In the genomic region with DNA sequence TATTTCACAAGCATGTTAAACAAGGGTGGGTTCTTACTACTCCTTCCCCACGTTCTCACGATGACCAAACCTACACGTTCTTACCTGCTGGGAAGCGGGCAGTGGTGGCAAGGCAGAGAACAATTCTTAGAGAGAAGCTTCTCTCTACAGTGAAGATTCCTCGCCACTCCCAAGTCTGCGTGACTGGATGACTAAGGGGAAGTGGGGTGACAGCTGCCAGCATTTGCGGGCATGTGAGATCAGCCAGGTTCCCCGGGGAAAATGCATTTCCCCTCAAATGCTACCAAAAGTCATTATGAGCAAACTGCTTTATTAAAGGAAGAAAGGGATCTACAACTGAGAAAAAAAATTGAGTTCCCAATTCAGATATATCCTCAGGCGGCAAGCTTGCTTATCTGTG, we compare ENCODE assay signal across 16 mouse cellular contexts. TPM values are rescaled to one million over a fixed set of nuclear protein-coding genes. Genes with fewer than 3 reads are reported as not detected.
A peak's percentile ranks its signal among the peaks of the same experiment; 100 is the strongest.
DNase-seq lines count a peak whose midpoint lies in the region; ATAC-seq and TF ChIP-seq lines count a peak whose summit lies in the region.
"Had no signal": no experiment of that assay in that cellular context is flagged by ENCODE, and none has a peak within 500 bp of the region (broad histone marks: within the 10 kb centered on the region; RNA-seq: fewer than 3 reads in every experiment).

No protein-coding gene starts in this region.

- H3K27me3 ChIP-seq in forebrain, embryonic 12.5 days = no peaks in the 10 kb centered on the region
- no peaks in the 10 kb centered on the region for H3K27me3 ChIP-seq in forebrain, embryonic 13.5 days
- H3K27me3 ChIP-seq in hindbrain, embryonic 10.5 days (ENCODE audit: insufficient read depth, poor library complexity, severe bottlenecking) = peaks cover 4% of the 10 kb centered on the region; the same call in 1 of the 2 replicates
- no peaks in the 10 kb centered on the region for H3K27me3 ChIP-seq in hindbrain, embryonic 16.5 days (replicated peaks; ENCODE audit: control insufficient read depth, insufficient read depth, low read length)
- no peaks in the 10 kb centered on the region for H3K27me3 ChIP-seq in midbrain, postnatal 0 days (ENCODE audit: insufficient read depth, low read length)
- no peaks in the 10 kb centered on the region for H3K27me3 ChIP-seq in cerebellum, adult 2 months (ENCODE audit: control insufficient read depth, insufficient read depth, low read length)
- H3K27me3 ChIP-seq: embryonic facial prominence, embryonic 12.5 days; liver, embryonic 13.5 days had no signal

- no peak for ATAC-seq in forebrain, embryonic 12.5 days (ENCODE audit: low FRiP score)
- no peak for ATAC-seq in forebrain, embryonic 13.5 days
- ATAC-seq in hindbrain, embryonic 16.5 days = no peak
- no peak for ATAC-seq in midbrain, postnatal 0 days (ENCODE audit: low FRiP score)
- ATAC-seq: activated CD4-positive, CD25-positive, alpha-beta regulatory T cell, adult 4 months had no signal

- no peak for DNase-seq in hindbrain, embryonic 10.5 days (ENCODE audit: low spot score)
- peak; percentile 37 for DNase-seq in retina, embryonic 14.5 days (ENCODE audit: low spot score)
- DNase-seq in retina, postnatal 1 day = no peak
- no peak for DNase-seq in midbrain, postnatal 0 days (ENCODE audit: low spot score)
- no peak for DNase-seq in cerebellum, adult 2 months
- DNase-seq: adrenal gland, postnatal 25 days; heart, adult 2 months; kidney, adult 2 months; liver, embryonic 13.5 days; thymus, adult 18-20 months had no signal

- peaks cover 14% of the 10 kb centered on the region for H3K4me1 ChIP-seq in forebrain, embryonic 12.5 days
- peaks cover 11% of the 10 kb centered on the region for H3K4me1 ChIP-seq in forebrain, embryonic 13.5 days
- peaks cover 27% of the 10 kb centered on the region for H3K4me1 ChIP-seq in hindbrain, embryonic 10.5 days (replicated peaks)
- peaks cover 10% of the 10 kb centered on the region for H3K4me1 ChIP-seq in hindbrain, embryonic 16.5 days (ENCODE audit: control insufficient read depth, insufficient read depth, low read depth, low read length)
- H3K4me1 ChIP-seq in midbrain, postnatal 0 days (ENCODE audit: insufficient read depth, low read length) = peaks cover 7% of the 10 kb centered on the region
- peaks cover 14% of the 10 kb centered on the region for H3K4me1 ChIP-seq in cerebellum, adult 2 months (ENCODE audit: control insufficient read depth, insufficient read depth, low read length)
- H3K4me1 ChIP-seq: liver, embryonic 13.5 days had no signal

- H3K27ac ChIP-seq in forebrain, embryonic 12.5 days = no peak overlapping the region
- H3K27ac ChIP-seq in forebrain, embryonic 13.5 days = no peak overlapping the region
- H3K27ac ChIP-seq in hindbrain, embryonic 10.5 days = peak overlapping the region; percentile 57
- H3K27ac ChIP-seq in hindbrain, embryonic 16.5 days (ENCODE audit: low read depth, low read length) = no peak overlapping the region
- H3K27ac ChIP-seq in midbrain, postnatal 0 days (ENCODE audit: low read depth, low read length) = no peak overlapping the region
- H3K27ac ChIP-seq in cerebellum, adult 2 months (ENCODE audit: insufficient read depth, low read length) = no peak overlapping the region
- H3K27ac ChIP-seq: embryonic facial prominence, embryonic 12.5 days; heart, adult 2 months; liver, embryonic 13.5 days had no signal

- H3K4me3 ChIP-seq in forebrain, embryonic 12.5 days (replicated peaks) = no peak overlapping the region
- no peak overlapping the region for H3K4me3 ChIP-seq in forebrain, embryonic 13.5 days
- H3K4me3 ChIP-seq in hindbrain, embryonic 10.5 days = no peak overlapping the region
- H3K4me3 ChIP-seq in hindbrain, embryonic 16.5 days (ENCODE audit: low read length) = no peak overlapping the region
- no peak overlapping the region for H3K4me3 ChIP-seq in midbrain, postnatal 0 days (ENCODE audit: low read depth, low read length)
- H3K4me3 ChIP-seq in cerebellum, adult 2 months (replicated peaks; ENCODE audit: insufficient read depth, low read depth, low read length) = no peak overlapping the region
- H3K4me3 ChIP-seq: embryonic facial prominence, embryonic 12.5 days; heart, adult 2 months; liver, embryonic 13.5 days had no signal

- H3K9ac ChIP-seq in forebrain, embryonic 12.5 days = no peak overlapping the region
- no peak overlapping the region for H3K9ac ChIP-seq in forebrain, embryonic 13.5 days
- no peak overlapping the region for H3K9ac ChIP-seq in hindbrain, embryonic 16.5 days (ENCODE audit: low read depth, low read length)
- H3K9ac ChIP-seq in midbrain, postnatal 0 days (replicated peaks; ENCODE audit: low read length, poor library complexity, severe bottlenecking) = 0 out of 2 replicates have a peak overlapping the region, but pooled peaks have one; percentile 1
- H3K9ac ChIP-seq: embryonic facial prominence, embryonic 12.5 days; liver, embryonic 13.5 days had no signal

- peak overlapping the region; percentile 21; the same call in 1 of the 2 replicates for H3K4me2 ChIP-seq in forebrain, embryonic 12.5 days
- no peak overlapping the region for H3K4me2 ChIP-seq in forebrain, embryonic 13.5 days
- no peak overlapping the region for H3K4me2 ChIP-seq in hindbrain, embryonic 16.5 days (ENCODE audit: low read length)
- H3K4me2 ChIP-seq in midbrain, postnatal 0 days (ENCODE audit: low read depth, low read length, poor library complexity, severe bottlenecking) = no peak overlapping the region
- H3K4me2 ChIP-seq: embryonic facial prominence, embryonic 12.5 days; liver, embryonic 13.5 days had no signal

- 70% methylated on average over 9 of the region's 9 CpGs for WGBS in forebrain, embryonic 12.5 days
- WGBS in forebrain, embryonic 13.5 days = 64% methylated on average over 9 of the region's 9 CpGs
- WGBS in hindbrain, embryonic 10.5 days = 68% methylated on average over 9 of the region's 9 CpGs
- WGBS in hindbrain, embryonic 16.5 days = 57% methylated on average over 9 of the region's 9 CpGs
- 52% methylated on average over 9 of the region's 9 CpGs for WGBS in midbrain, postnatal 0 days
- 40% methylated on average over 9 of the region's 9 CpGs for WGBS in cerebellum, adult 2 months

- no peaks in the 10 kb centered on the region for H3K9me3 ChIP-seq in forebrain, embryonic 12.5 days
- H3K9me3 ChIP-seq in forebrain, embryonic 13.5 days (replicated peaks) = no peaks in the 10 kb centered on the region
- no peaks in the 10 kb centered on the region for H3K9me3 ChIP-seq in hindbrain, embryonic 10.5 days
- H3K9me3 ChIP-seq in hindbrain, embryonic 16.5 days (ENCODE audit: control insufficient read depth, low read length) = no peaks in the 10 kb centered on the region
- H3K9me3 ChIP-seq in midbrain, postnatal 0 days (ENCODE audit: low read length) = no peaks in the 10 kb centered on the region
- H3K9me3 ChIP-seq: embryonic facial prominence, embryonic 12.5 days; liver, embryonic 13.5 days had no signal

- no peak for TF ChIP-seq CTCF in midbrain, postnatal 0 days (IDR thresholded peaks at IDR 0.05)
- TF ChIP-seq CTCF in cerebellum, adult 2 months (IDR thresholded peaks at IDR 0.05; ENCODE audit: borderline replicate concordance, insufficient read depth, low read depth, low read length) = no peak

- no peak for TF ChIP-seq POLR2A in cerebellum, adult 2 months (IDR thresholded peaks at IDR 0.05; ENCODE audit: borderline replicate concordance, insufficient read depth, low read length)

- H3K36me3 ChIP-seq in forebrain, embryonic 12.5 days (replicated peaks) = no peaks in the 10 kb centered on the region
- no peaks in the 10 kb centered on the region for H3K36me3 ChIP-seq in forebrain, embryonic 13.5 days (ENCODE audit: poor library complexity, severe bottlenecking)
- H3K36me3 ChIP-seq in hindbrain, embryonic 10.5 days = no peaks in the 10 kb centered on the region
- H3K36me3 ChIP-seq in hindbrain, embryonic 16.5 days (ENCODE audit: control insufficient read depth, insufficient read depth, low read length) = no peaks in the 10 kb centered on the region
- no peaks in the 10 kb centered on the region for H3K36me3 ChIP-seq in midbrain, postnatal 0 days (ENCODE audit: insufficient read depth, low read length)
- H3K36me3 ChIP-seq: embryonic facial prominence, embryonic 12.5 days; liver, embryonic 13.5 days had no signal

RNA-seq across cellular contexts. Expression of a gene that starts 18.4 kb away (rescaled TPM):
- 9.5 and 12.0 TPM in 2 replicates for polyA plus RNA-seq in forebrain, embryonic 12.5 days (2016; fragmentation: Nextera tagmentation; extraction: Ambion mirVana)
- polyA plus RNA-seq in forebrain, embryonic 13.5 days (2015; fragmentation: Nextera tagmentation; extraction: Ambion mirVana) = 13.1 and 13.2 TPM in 2 replicates
- polyA plus RNA-seq in hindbrain, embryonic 10.5 days (2016; fragmentation: Nextera tagmentation; extraction: Ambion mirVana) = 5.4 and 10.3 TPM in 2 replicates
- 83.3 and 96.1 TPM in 2 replicates for polyA plus RNA-seq in hindbrain, embryonic 16.5 days (2015; fragmentation: Nextera tagmentation; extraction: Ambion mirVana)
- 94.8 and 98.7 TPM in 2 replicates for total RNA-seq in midbrain, postnatal 0 days (2014; rRNA removed)
- polyA plus RNA-seq in midbrain, postnatal 0 days (2015; fragmentation: Nextera tagmentation; extraction: Ambion mirVana) = 82.6 and 91.5 TPM in 2 replicates
- polyA plus RNA-seq in cerebellum, adult 2 months (2012; rRNA removed) = 144 and 147 TPM in 2 replicates
- total RNA-seq: heart, adult 2 months; megakaryocyte progenitor cell, adult 5-6 weeks had no signal
